In the genomic region with DNA sequence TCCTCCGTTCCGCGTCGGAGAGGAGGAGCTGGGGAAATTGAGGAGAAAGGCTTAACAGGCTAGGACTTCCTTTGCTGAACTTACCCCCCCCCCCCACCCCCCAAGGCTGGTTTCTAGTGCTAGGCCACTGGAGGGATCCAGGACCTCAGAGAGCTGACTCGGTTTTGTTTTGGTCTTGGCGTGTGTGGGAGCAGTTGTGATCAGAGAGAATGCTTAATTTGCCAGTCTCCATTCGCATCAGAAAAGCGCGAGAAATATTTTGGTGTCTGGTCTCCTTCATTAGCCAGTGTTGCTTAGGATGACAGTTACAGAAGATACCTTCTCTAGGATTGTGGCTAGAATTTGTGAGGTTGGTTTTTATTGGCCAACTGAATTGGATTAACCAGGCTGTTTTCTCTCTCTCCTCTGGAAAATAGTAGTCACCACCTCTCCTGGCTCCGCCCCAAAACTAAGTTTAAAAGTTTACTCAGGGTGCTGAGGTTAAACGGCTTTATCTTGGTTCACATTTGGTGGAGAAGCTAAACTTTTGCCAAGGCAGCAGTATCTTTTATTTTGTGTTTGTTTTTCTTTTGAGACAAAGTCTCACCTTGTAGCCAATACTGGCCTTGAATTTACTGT, we compare ENCODE assay signal across 8 mouse cellular contexts. TPM values are rescaled to one million over a fixed set of nuclear protein-coding genes. Genes with fewer than 3 reads are reported as not detected.
DNase-seq lines count a peak whose midpoint lies in the region; ATAC-seq lines count a peak whose summit lies in the region.

No protein-coding gene starts in this region.

- H3K36me3 ChIP-seq in heart, embryonic 15.5 days = peaks cover 6% of the 10 kb centered on the region

- DNase-seq in spleen, adult 12 weeks (ENCODE audit: low spot score) = peak; percentile 51
- DNase-seq in spleen, adult 18-20 months = no peak
- DNase-seq in c-Kit-positive CD71-positive TER-119-positive erythroid progenitor cells, embryonic 14.5 days (ENCODE audit: low spot score) = peak; percentile 68
- peak; percentile 65 for DNase-seq in kidney, postnatal 10 days
- peak; percentile 71 for DNase-seq in testis, postnatal 14 days (ENCODE audit: low spot score)
- DNase-seq in natural killer cell, adult 2 months (ENCODE audit: low spot score in 2 of 2) = no peak

- no peaks in the 10 kb centered on the region for H3K9me3 ChIP-seq in heart, embryonic 15.5 days (replicated peaks)

- peaks cover 20% of the 10 kb centered on the region for H3K4me1 ChIP-seq in heart, embryonic 15.5 days (replicated peaks)

- peak overlapping the region; percentile 71 for H3K4me2 ChIP-seq in heart, embryonic 15.5 days

- H3K27ac ChIP-seq in heart, embryonic 15.5 days = peak overlapping the region; percentile 99

- H3K27me3 ChIP-seq in heart, embryonic 15.5 days = no peaks in the 10 kb centered on the region

- ATAC-seq in heart, embryonic 15.5 days (replicated peaks; ENCODE audit: insufficient number of reproducible peaks, insufficient read depth, low FRiP score, low read depth) = no peak
- peak; percentile 64 for ATAC-seq in megakaryocyte progenitor cell, adult 5-6 weeks (replicated peaks; ENCODE audit: poor library complexity)

- H3K4me3 ChIP-seq in heart, embryonic 15.5 days = peak overlapping the region; percentile 98

- 2% methylated on average over 11 of the region's 11 CpGs for WGBS in heart, embryonic 15.5 days

- H3K9ac ChIP-seq in heart, embryonic 15.5 days = peak overlapping the region; percentile 96

RNA-seq across cellular contexts. Expression of gene Srr, which starts 0.7 kb away (rescaled TPM):
- 18.7 and 22.6 TPM in 2 replicates for polyA plus RNA-seq in heart, embryonic 15.5 days (2015; fragmentation: Nextera tagmentation; extraction: Ambion mirVana)
- 5.8 and 6.3 TPM in 2 replicates for total RNA-seq in megakaryocyte progenitor cell, adult 5-6 weeks (2015)
- 4.4 and 6.1 TPM in 2 replicates for total RNA-seq in megakaryocyte progenitor cell, adult 5-6 weeks (2017)

RNA-seq across cellular contexts. Expression of gene Smg6, which starts 0.9 kb away (rescaled TPM):
- 10.0 and 11.4 TPM in 2 replicates for polyA plus RNA-seq in heart, embryonic 15.5 days (2015; fragmentation: Nextera tagmentation; extraction: Ambion mirVana)
- total RNA-seq in megakaryocyte progenitor cell, adult 5-6 weeks (2015) = 15.3 and 23.1 TPM in 2 replicates
- total RNA-seq in megakaryocyte progenitor cell, adult 5-6 weeks (2017) = 29.5 and 32.7 TPM in 2 replicates

RNA-seq across cellular contexts. Expression of gene Tsr1, which starts 28.6 kb away (rescaled TPM):
- polyA plus RNA-seq in heart, embryonic 15.5 days (2015; fragmentation: Nextera tagmentation; extraction: Ambion mirVana) = 19.2 and 25.9 TPM in 2 replicates
- 43.2 and 50.0 TPM in 2 replicates for total RNA-seq in megakaryocyte progenitor cell, adult 5-6 weeks (2015)
- total RNA-seq in megakaryocyte progenitor cell, adult 5-6 weeks (2017) = 67.8 and 96.1 TPM in 2 replicates

RNA-seq across cellular contexts. Expression of gene Sgsm2, which starts 29.6 kb away (rescaled TPM):
- polyA plus RNA-seq in heart, embryonic 15.5 days (2015; fragmentation: Nextera tagmentation; extraction: Ambion mirVana) = 3.5 and 5.5 TPM in 2 replicates
- total RNA-seq in megakaryocyte progenitor cell, adult 5-6 weeks (2015) = 4.1 and 4.5 TPM in 2 replicates
- 3.7 and 6.9 TPM in 2 replicates for total RNA-seq in megakaryocyte progenitor cell, adult 5-6 weeks (2017)

Comparison
In these comparisons a context has a peak if more than half of its experiments do, and no peak if none do; other contexts are left out.
1. DNase-seq: peak in spleen, adult 12 weeks (single experiment), c-Kit-positive CD71-positive TER-119-positive erythroid progenitor cells, embryonic 14.5 days (single experiment), kidney, postnatal 10 days (single experiment) and testis, postnatal 14 days (single experiment); none in spleen, adult 18-20 months (0 of 2) and natural killer cell, adult 2 months (0 of 2).